Mouse (Mus musculus): Measurements from ENCODE around the gene Mybbp1a. TPM values are rescaled to one million over a fixed set of nuclear protein-coding genes. Genes with fewer than 3 reads are reported as not detected.
A peak's percentile ranks its signal among the peaks of the same experiment; 100 is the strongest.

Gene Mybbp1a
- polyA plus RNA-seq, 1 experiment: 48.1 TPM

GRCm38 (mm10) chr11:72402969-72403368, 38.2 kb upstream of the Mybbp1a start:
- TF ChIP-seq POLR2A (IDR thresholded peaks at IDR 0.05; ENCODE audit: extremely low read depth, insufficient read depth, low read length) (no peak), CTCF (IDR thresholded peaks at IDR 0.05; ENCODE audit: extremely low read depth, insufficient read depth, low read length) (no peak)
- Histone ChIP-seq H3K4me3 (ENCODE audit: insufficient read depth, low read length) (no peak overlapping the region), H3K27ac (ENCODE audit: insufficient read depth, low read length) (no peak overlapping the region), H3K4me1 (ENCODE audit: control insufficient read depth, insufficient read depth, low read length) (no peaks in the 10 kb centered on the region)

GRCm38 (mm10) chr11:72405532-72405931, 35.6 kb upstream of the Mybbp1a start:
- Histone ChIP-seq H3K4me1 (ENCODE audit: control insufficient read depth, insufficient read depth, low read length) (no peaks in the 10 kb centered on the region), H3K4me3 (ENCODE audit: insufficient read depth, low read length) (no peak overlapping the region), H3K27ac (ENCODE audit: insufficient read depth, low read length) (no peak overlapping the region)
- no peak for TF ChIP-seq CTCF (IDR thresholded peaks at IDR 0.05; ENCODE audit: extremely low read depth, insufficient read depth, low read length)
- TF ChIP-seq POLR2A (IDR thresholded peaks at IDR 0.05; ENCODE audit: extremely low read depth, insufficient read depth, low read length): no peak

- Histone ChIP-seq H3K27ac (ENCODE audit: insufficient read depth, low read length) (no peak overlapping the region), H3K4me1 (ENCODE audit: control insufficient read depth, insufficient read depth, low read length) (no peaks in the 10 kb centered on the region)
- TF ChIP-seq POLR2A (IDR thresholded peaks at IDR 0.05; ENCODE audit: extremely low read depth, insufficient read depth, low read length): no peak
- no peak for TF ChIP-seq CTCF (IDR thresholded peaks at IDR 0.05; ENCODE audit: extremely low read depth, insufficient read depth, low read length)
Observed at GRCm38 (mm10) chr11:72406079-72406675, 35.0 kb upstream of the Mybbp1a start.

GRCm38 (mm10) chr11:72407081-72407480, 34.1 kb upstream of the Mybbp1a start:
- H3K4me3 ChIP-seq (ENCODE audit: insufficient read depth, low read length): no peak overlapping the region
- H3K27ac ChIP-seq (ENCODE audit: insufficient read depth, low read length): no peak overlapping the region
- TF ChIP-seq POLR2A (IDR thresholded peaks at IDR 0.05; ENCODE audit: extremely low read depth, insufficient read depth, low read length) (no peak), CTCF (IDR thresholded peaks at IDR 0.05; ENCODE audit: extremely low read depth, insufficient read depth, low read length) (no peak)
- H3K4me1 ChIP-seq (ENCODE audit: control insufficient read depth, insufficient read depth, low read length): no peaks in the 10 kb centered on the region

More at GRCm38 (mm10) chr11:72406079-72406675, 35.0 kb upstream of the Mybbp1a start:
- no peak overlapping the region for H3K4me3 ChIP-seq (ENCODE audit: insufficient read depth, low read length)

GRCm38 (mm10) chr11:72407574-72407973, 33.6 kb upstream of the Mybbp1a start:
- Histone ChIP-seq H3K4me1 (ENCODE audit: control insufficient read depth, insufficient read depth, low read length) (no peaks in the 10 kb centered on the region), H3K4me3 (ENCODE audit: insufficient read depth, low read length) (no peak overlapping the region), H3K27ac (ENCODE audit: insufficient read depth, low read length) (no peak overlapping the region)
- TF ChIP-seq POLR2A (IDR thresholded peaks at IDR 0.05; ENCODE audit: extremely low read depth, insufficient read depth, low read length) (no peak), CTCF (IDR thresholded peaks at IDR 0.05; ENCODE audit: extremely low read depth, insufficient read depth, low read length) (no peak)

- Histone ChIP-seq H3K4me3 (ENCODE audit: insufficient read depth, low read length) (no peak overlapping the region), H3K4me1 (ENCODE audit: control insufficient read depth, insufficient read depth, low read length) (no peaks in the 10 kb centered on the region), H3K27ac (ENCODE audit: insufficient read depth, low read length) (no peak overlapping the region)
- TF ChIP-seq POLR2A (IDR thresholded peaks at IDR 0.05; ENCODE audit: extremely low read depth, insufficient read depth, low read length) (no peak), CTCF (IDR thresholded peaks at IDR 0.05; ENCODE audit: extremely low read depth, insufficient read depth, low read length) (no peak)
Observed at GRCm38 (mm10) chr11:72408451-72409170, 32.5 kb upstream of the Mybbp1a start.

- Histone ChIP-seq H3K4me1 (ENCODE audit: control insufficient read depth, insufficient read depth, low read length) (no peaks in the 10 kb centered on the region), H3K4me3 (ENCODE audit: insufficient read depth, low read length) (no peak overlapping the region), H3K27ac (ENCODE audit: insufficient read depth, low read length) (no peak overlapping the region)
- TF ChIP-seq POLR2A (IDR thresholded peaks at IDR 0.05; ENCODE audit: extremely low read depth, insufficient read depth, low read length): no peak
- no peak for TF ChIP-seq CTCF (IDR thresholded peaks at IDR 0.05; ENCODE audit: extremely low read depth, insufficient read depth, low read length)
Observed at GRCm38 (mm10) chr11:72409649-72410385, 31.3 kb upstream of the Mybbp1a start.

GRCm38 (mm10) chr11:72410521-72411092, 30.5 kb upstream of the Mybbp1a start:
- no peak for TF ChIP-seq POLR2A (IDR thresholded peaks at IDR 0.05; ENCODE audit: extremely low read depth, insufficient read depth, low read length)
- TF ChIP-seq CTCF (IDR thresholded peaks at IDR 0.05; ENCODE audit: extremely low read depth, insufficient read depth, low read length): 0 out of 2 replicates have a peak, but pooled peaks have one; percentile 26
- H3K4me3 ChIP-seq (ENCODE audit: insufficient read depth, low read length): peak overlapping the region; percentile 41; the same call in 1 of the 2 replicates
- H3K27ac ChIP-seq (ENCODE audit: insufficient read depth, low read length): no peak overlapping the region
- H3K4me1 ChIP-seq (ENCODE audit: control insufficient read depth, insufficient read depth, low read length): no peaks in the 10 kb centered on the region
